Mouse (Mus musculus) erythroblast, embryonic 14.5 days (primary cell): Measurements from ENCODE around the gene Tex52.

Source experiments
- GATA1 ChIP-seq: IDR thresholded peaks from 2 replicates; pipeline ENCODE4 v1.6.1; 2012; ENCODE audit warnings: low read length, inconsistent platforms, mixed read lengths
- TAL1 ChIP-seq: IDR thresholded peaks from 3 replicates; pipeline ENCODE4 v1.6.1; 2012; ENCODE audit warnings: low read length, inconsistent platforms, mixed read lengths

- TF ChIP-seq TAL1 = no peak
- no peak for TF ChIP-seq GATA1
Measured at GRCm38 (mm10) chr6:128427571-128427970, 52.3 kb downstream of the Tex52 start.
